Mouse (Mus musculus) erythroblast, embryonic 14.5 days (primary cell): ENCODE data around the gene Cd209d.

Experiments used
- GATA1 ChIP-seq: IDR thresholded peaks from 2 replicates; pipeline ENCODE4 v1.6.1; 2012; ENCODE audit warnings: low read length, inconsistent platforms, mixed read lengths
- TAL1 ChIP-seq: IDR thresholded peaks from 3 replicates; pipeline ENCODE4 v1.6.1; 2012; ENCODE audit warnings: low read length, inconsistent platforms, mixed read lengths

- TF ChIP-seq GATA1 = no peak
- TF ChIP-seq TAL1 = no peak
Measured at GRCm38 (mm10) chr8:3926744-3927143, 48.4 kb upstream of the Cd209d start, which contains the start of gene Cd209b.
